26 mouse cellular contexts compared by ENCODE assay signal in genomic region chr7:13028986-13029385, GRCm38 (mm10). TPM values are rescaled to one million over a fixed set of nuclear protein-coding genes. Genes with fewer than 3 reads are reported as not detected.
DNase-seq lines count a peak whose midpoint lies in the region; ATAC-seq and TF ChIP-seq lines count a peak whose summit lies in the region.
"Had no signal": no experiment of that assay in that cellular context is flagged by ENCODE, and none has a peak within 500 bp of the region (broad histone marks: within the 10 kb centered on the region; RNA-seq: fewer than 3 reads in every experiment).

No protein-coding gene starts in this region.

- H3K9ac ChIP-seq in heart, embryonic 12.5 days = no peak overlapping the region
- no peak overlapping the region for H3K9ac ChIP-seq in lung, embryonic 14.5 days
- H3K9ac ChIP-seq: kidney, embryonic 15.5 days; liver, embryonic 14.5 days; lung, embryonic 15.5 days; midbrain, embryonic 12.5 days; stomach, embryonic 15.5 days had no signal

- H3K4me3 ChIP-seq in heart, embryonic 12.5 days = no peak overlapping the region
- H3K4me3 ChIP-seq in lung, embryonic 14.5 days (ENCODE audit: low read depth, low read length) = 0 out of 2 replicates have a peak overlapping the region, but pooled peaks have one; percentile 2
- H3K4me3 ChIP-seq in lung, adult 2 months (replicated peaks; ENCODE audit: extremely low read depth, low read depth, low read length) = no peak overlapping the region
- H3K4me3 ChIP-seq in testis, adult 2 months (ENCODE audit: control insufficient read depth, low read depth, low read length) = no peak overlapping the region
- H3K4me3 ChIP-seq: kidney, embryonic 15.5 days; lung, embryonic 15.5 days; midbrain, embryonic 12.5 days; stomach, embryonic 15.5 days had no signal

- H3K9me3 ChIP-seq in heart, embryonic 12.5 days (replicated peaks) = no peaks in the 10 kb centered on the region
- H3K9me3 ChIP-seq in lung, embryonic 14.5 days (ENCODE audit: low read depth, low read length) = no peaks in the 10 kb centered on the region
- H3K9me3 ChIP-seq: kidney, embryonic 15.5 days; lung, embryonic 15.5 days; midbrain, embryonic 12.5 days; stomach, embryonic 15.5 days had no signal

- DNase-seq in heart, adult 11 months = peak; percentile 76
- no peak for DNase-seq in lung, embryonic 14.5 days
- DNase-seq in lung, adult 2 months = no peak
- DNase-seq in testis, postnatal 10 days (ENCODE audit: low spot score) = no peak
- DNase-seq in frontal cortex, postnatal 10 days (ENCODE audit: low spot score in 2 of 2) = no peak
- DNase-seq: adrenal gland, adult 8-10 months; cerebellum, adult 9-11 months; embryo, embryonic 11 days; gastrocnemius, postnatal 25 days; heart, adult 18-20 months; heart, postnatal 10 days; kidney, adult 18-20 months; liver; right cerebral cortex, postnatal 25 days; thymus, postnatal 4 days had no signal

- TF ChIP-seq CTCF in lung, embryonic 14.5 days (IDR thresholded peaks at IDR 0.05; ENCODE audit: low read depth) = no peak
- TF ChIP-seq CTCF in lung, adult 2 months (IDR thresholded peaks at IDR 0.05; ENCODE audit: insufficient read depth, low read length) = no peak
- TF ChIP-seq CTCF in testis, adult 2 months (IDR thresholded peaks at IDR 0.05; ENCODE audit: control insufficient read depth, insufficient read depth, insufficient replicate concordance, low read depth, low read length) = no peak

- no peak for TF ChIP-seq POLR2A in lung, adult 2 months (IDR thresholded peaks at IDR 0.05; ENCODE audit: borderline replicate concordance, extremely low read depth, low read depth, low read length)
- TF ChIP-seq POLR2A in testis, adult 2 months (IDR thresholded peaks at IDR 0.05; ENCODE audit: control insufficient read depth, low read depth, low read length) = 0 out of 2 replicates have a peak, but pooled peaks have one; percentile 6

- no peaks in the 10 kb centered on the region for H3K27me3 ChIP-seq in heart, embryonic 12.5 days (replicated peaks)
- no peaks in the 10 kb centered on the region for H3K27me3 ChIP-seq in lung, embryonic 14.5 days (ENCODE audit: insufficient read depth, low read length)
- no peaks in the 10 kb centered on the region for H3K27me3 ChIP-seq in testis, adult 2 months (ENCODE audit: control insufficient read depth, insufficient read depth, low read length)
- H3K27me3 ChIP-seq: kidney, embryonic 15.5 days; lung, embryonic 15.5 days; midbrain, embryonic 12.5 days; stomach, embryonic 15.5 days had no signal

- peaks cover 27% of the 10 kb centered on the region for H3K4me1 ChIP-seq in heart, embryonic 12.5 days (replicated peaks)
- no peaks in the 10 kb centered on the region for H3K4me1 ChIP-seq in lung, embryonic 14.5 days (ENCODE audit: insufficient read depth)
- H3K4me1 ChIP-seq in lung, adult 2 months (ENCODE audit: control insufficient read depth, insufficient read depth, low read length) = peaks cover 11% of the 10 kb centered on the region
- peaks cover 5% of the 10 kb centered on the region for H3K4me1 ChIP-seq in testis, adult 2 months (ENCODE audit: control insufficient read depth, insufficient read depth, low read length)

- no peak overlapping the region for H3K27ac ChIP-seq in heart, embryonic 12.5 days (ENCODE audit: poor library complexity, severe bottlenecking)
- H3K27ac ChIP-seq in lung, embryonic 14.5 days (ENCODE audit: low read depth) = no peak overlapping the region
- H3K27ac ChIP-seq in testis, adult 2 months (ENCODE audit: control insufficient read depth, insufficient read depth, low read depth, low read length) = no peak overlapping the region
- H3K27ac ChIP-seq: kidney, embryonic 15.5 days; liver, embryonic 14.5 days; lung, embryonic 15.5 days; midbrain, embryonic 12.5 days; stomach, embryonic 15.5 days had no signal

- H3K4me2 ChIP-seq in heart, embryonic 12.5 days = no peak overlapping the region
- no peak overlapping the region for H3K4me2 ChIP-seq in lung, embryonic 14.5 days
- H3K4me2 ChIP-seq: heart, embryonic 11.5 days; kidney, embryonic 15.5 days; lung, embryonic 15.5 days; midbrain, embryonic 12.5 days; stomach, embryonic 15.5 days had no signal

- H3K36me3 ChIP-seq in heart, embryonic 12.5 days = peaks cover 82% of the 10 kb centered on the region
- peaks cover 89% of the 10 kb centered on the region for H3K36me3 ChIP-seq in lung, embryonic 14.5 days (ENCODE audit: insufficient read depth)
- H3K36me3 ChIP-seq in testis, adult 2 months (ENCODE audit: control insufficient read depth, insufficient read depth, low read length) = peaks cover 11% of the 10 kb centered on the region

- no peak for ATAC-seq in heart, embryonic 12.5 days (ENCODE audit: insufficient number of reproducible peaks, low FRiP score)
- no peak for ATAC-seq in lung, embryonic 14.5 days (ENCODE audit: insufficient read depth)
- ATAC-seq: activated CD4-positive, CD25-positive, alpha-beta regulatory T cell, adult 4 months; CD4-positive, CD25-positive, alpha-beta regulatory T cell, adult 4 months; forebrain, embryonic 14.5 days had no signal

- WGBS in heart, embryonic 12.5 days = 96% methylated on average over 4 of the region's 4 CpGs
- WGBS in lung, embryonic 14.5 days = 93% methylated on average over 4 of the region's 4 CpGs
- 94% methylated on average over 4 of the region's 4 CpGs for WGBS in lung, adult 2 months

RNA-seq across cellular contexts. Expression of gene Chmp2a, which starts 5.6 kb away (rescaled TPM):
- 127 and 131 TPM in 2 replicates for polyA plus RNA-seq in heart, embryonic 12.5 days (2016; fragmentation: Nextera tagmentation; extraction: Ambion mirVana)
- 123 and 128 TPM in 2 replicates for polyA plus RNA-seq in lung, embryonic 14.5 days (2014; fragmentation: Nextera tagmentation; extraction: Ambion mirVana)
- 68.5 and 93.5 TPM in 2 replicates for polyA plus RNA-seq in lung, adult 2 months (2012; rRNA removed)
- polyA plus RNA-seq in testis, adult 2 months (2012; rRNA removed) = 107 and 115 TPM in 2 replicates

RNA-seq across cellular contexts. Expression of gene Ube2m, which starts 9.1 kb away (rescaled TPM):
- 160 and 170 TPM in 2 replicates for polyA plus RNA-seq in heart, embryonic 12.5 days (2016; fragmentation: Nextera tagmentation; extraction: Ambion mirVana)
- 150 and 168 TPM in 2 replicates for polyA plus RNA-seq in lung, embryonic 14.5 days (2014; fragmentation: Nextera tagmentation; extraction: Ambion mirVana)
- polyA plus RNA-seq in lung, adult 2 months (2012; rRNA removed) = 82.5 and 143 TPM in 2 replicates
- 377 and 399 TPM in 2 replicates for polyA plus RNA-seq in testis, adult 2 months (2012; rRNA removed)

RNA-seq across cellular contexts. Expression of gene Zbtb45, which starts 19.2 kb away (rescaled TPM):
- polyA plus RNA-seq in heart, embryonic 12.5 days (2016; fragmentation: Nextera tagmentation; extraction: Ambion mirVana) = 16.2 and 18.7 TPM in 2 replicates
- 29.8 and 30.4 TPM in 2 replicates for polyA plus RNA-seq in lung, embryonic 14.5 days (2014; fragmentation: Nextera tagmentation; extraction: Ambion mirVana)
- 23.5 and 30.7 TPM in 2 replicates for polyA plus RNA-seq in lung, adult 2 months (2012; rRNA removed)
- polyA plus RNA-seq in testis, adult 2 months (2012; rRNA removed) = 4.3 and 5.6 TPM in 2 replicates

RNA-seq across cellular contexts. Expression of gene Mzf1, which starts 25.6 kb away (rescaled TPM):
- polyA plus RNA-seq in heart, embryonic 12.5 days (2016; fragmentation: Nextera tagmentation; extraction: Ambion mirVana) = 2.0 and 2.3 TPM in 2 replicates
- polyA plus RNA-seq in lung, embryonic 14.5 days (2014; fragmentation: Nextera tagmentation; extraction: Ambion mirVana) = 2.3 and 3.3 TPM in 2 replicates
- 2.3 and 2.5 TPM in 2 replicates for polyA plus RNA-seq in lung, adult 2 months (2012; rRNA removed)
- 7.5 and 8.2 TPM in 2 replicates for polyA plus RNA-seq in testis, adult 2 months (2012; rRNA removed)

RNA-seq across cellular contexts. Expression of gene Trim28, which starts 30.1 kb away (rescaled TPM):
- 221 and 228 TPM in 2 replicates for polyA plus RNA-seq in heart, embryonic 12.5 days (2016; fragmentation: Nextera tagmentation; extraction: Ambion mirVana)
- 458 and 511 TPM in 2 replicates for polyA plus RNA-seq in lung, embryonic 14.5 days (2014; fragmentation: Nextera tagmentation; extraction: Ambion mirVana)
- polyA plus RNA-seq in lung, adult 2 months (2012; rRNA removed) = 170 and 214 TPM in 2 replicates
- 507 and 516 TPM in 2 replicates for polyA plus RNA-seq in testis, adult 2 months (2012; rRNA removed)
